Mouse (Mus musculus): ENCODE data around the gene Cdk5rap2. TPM values are rescaled to one million over a fixed set of nuclear protein-coding genes. Genes with fewer than 3 reads are reported as not detected.

Gene Cdk5rap2
- polyA plus RNA-seq, 1 experiment from 2014 or later, result 16.2 TPM

DNA sequence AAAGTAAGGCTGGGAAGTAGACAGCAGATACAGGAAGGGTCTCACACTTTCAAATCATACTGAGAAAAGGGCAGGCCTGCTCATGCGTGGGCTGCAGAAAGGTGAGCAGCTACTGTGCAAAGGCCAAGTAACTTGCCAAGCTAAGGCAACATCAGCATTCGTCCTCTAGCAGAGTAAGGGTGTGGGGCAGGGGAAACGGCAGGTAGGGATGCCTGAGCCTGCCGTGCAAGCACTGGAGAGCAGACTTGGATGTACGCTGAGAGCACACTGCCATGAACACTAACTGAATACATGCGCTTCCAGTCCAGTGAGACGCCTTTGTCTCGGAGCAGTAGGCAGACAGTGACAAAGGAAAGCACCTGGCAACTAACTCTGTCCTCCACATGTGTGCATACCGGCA lies 127.1 kb downstream of the Cdk5rap2 start:
- ATAC-seq (ENCODE audit: low read depth), result no peak
- Histone ChIP-seq H3K9ac (ENCODE audit: low read length) (no peak overlapping the region), H3K4me1 (replicated peaks; ENCODE audit: control insufficient read depth, insufficient read depth, low read length) (no peaks in the 10 kb centered on the region), H3K27ac (ENCODE audit: low read length) (no peak overlapping the region), H3K4me2 (ENCODE audit: low read depth, low read length) (no peak overlapping the region), H3K4me3 (ENCODE audit: low read length) (no peak overlapping the region), H3K36me3 (ENCODE audit: control insufficient read depth, insufficient read depth, low read length) (peaks cover 11% of the 10 kb centered on the region; the same call in 1 of the 2 replicates), H3K9me3 (ENCODE audit: control insufficient read depth, low read length) (no peaks in the 10 kb centered on the region), H3K27me3 (ENCODE audit: control insufficient read depth, insufficient read depth, low read depth, low read length) (no peaks in the 10 kb centered on the region)
- 89% methylated on average over 9 of the region's 9 CpGs for WGBS

DNA sequence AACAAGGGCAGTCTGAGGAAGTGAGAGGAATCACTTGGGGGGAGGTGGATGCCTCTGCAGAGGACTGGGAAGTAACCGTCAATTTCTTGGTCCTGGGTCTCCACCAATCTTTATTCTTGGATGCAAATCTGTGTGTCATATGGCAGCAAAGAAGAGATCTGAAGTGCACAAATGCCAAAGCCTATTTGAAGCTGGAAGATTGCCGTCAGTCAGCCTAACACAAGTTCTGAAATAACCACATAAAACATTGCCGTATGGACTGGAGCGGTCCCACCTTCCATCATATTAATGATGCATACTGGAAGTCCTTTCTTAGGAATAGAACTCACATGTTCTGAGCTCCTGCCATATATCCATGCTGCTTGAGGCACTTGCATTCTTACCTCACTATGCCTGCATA lies 131.4 kb downstream of the Cdk5rap2 start:
- Histone ChIP-seq H3K4me1 (replicated peaks; ENCODE audit: control insufficient read depth, insufficient read depth, low read length) (no peaks in the 10 kb centered on the region), H3K36me3 (ENCODE audit: control insufficient read depth, insufficient read depth, low read length) (peaks cover 8% of the 10 kb centered on the region; the same call in 1 of the 2 replicates)
- WGBS, result 92% methylated on average over 4 of the region's 4 CpGs

DNA sequence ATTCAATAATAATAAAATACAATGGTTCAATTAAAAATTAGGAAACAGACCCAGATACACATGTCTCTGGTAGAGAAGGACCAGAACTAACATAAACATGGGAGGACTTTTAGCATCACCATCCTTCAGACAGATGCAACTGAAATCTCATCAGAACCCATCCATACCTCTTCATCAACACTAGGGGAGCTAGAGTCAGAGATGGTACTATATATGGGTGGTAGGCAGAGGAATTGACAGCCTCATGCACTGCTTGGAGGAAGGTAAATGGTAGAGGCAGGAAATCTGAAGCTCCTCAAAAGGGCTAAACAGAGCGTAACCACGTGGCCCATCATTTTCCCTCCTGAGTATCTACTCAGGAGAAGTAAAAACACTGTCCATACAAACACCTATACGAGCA lies 132.2 kb downstream of the Cdk5rap2 start:
- no peak overlapping the region for H3K4me2 ChIP-seq (ENCODE audit: low read depth, low read length)
- 91% methylated on average over 3 of the region's 3 CpGs for WGBS
- H3K4me3 ChIP-seq (ENCODE audit: low read length), result no peak overlapping the region
- H3K36me3 ChIP-seq (ENCODE audit: control insufficient read depth, insufficient read depth, low read length), result 0 out of 2 replicates have a peak, but pooled peaks cover 7% of the 10 kb centered on the region
- ATAC-seq (ENCODE audit: low read depth), result no peak
- H3K4me1 ChIP-seq (replicated peaks; ENCODE audit: control insufficient read depth, insufficient read depth, low read length), result no peaks in the 10 kb centered on the region
- no peak overlapping the region for H3K27ac ChIP-seq (ENCODE audit: low read length)
- no peaks in the 10 kb centered on the region for H3K9me3 ChIP-seq (ENCODE audit: control insufficient read depth, low read length)
- H3K9ac ChIP-seq (ENCODE audit: low read length), result no peak overlapping the region
- H3K27me3 ChIP-seq (ENCODE audit: control insufficient read depth, insufficient read depth, low read depth, low read length), result no peaks in the 10 kb centered on the region

More for the DNA sequence above, 131.4 kb downstream of the Cdk5rap2 start:
- no peak for ATAC-seq (ENCODE audit: low read depth)
- no peak overlapping the region for H3K4me3 ChIP-seq (ENCODE audit: low read length)
- H3K9me3 ChIP-seq (ENCODE audit: control insufficient read depth, low read length), result no peaks in the 10 kb centered on the region
- H3K27me3 ChIP-seq (ENCODE audit: control insufficient read depth, insufficient read depth, low read depth, low read length), result no peaks in the 10 kb centered on the region
- no peak overlapping the region for H3K4me2 ChIP-seq (ENCODE audit: low read depth, low read length)
- no peak overlapping the region for H3K9ac ChIP-seq (ENCODE audit: low read length)
- no peak overlapping the region for H3K27ac ChIP-seq (ENCODE audit: low read length)

DNA sequence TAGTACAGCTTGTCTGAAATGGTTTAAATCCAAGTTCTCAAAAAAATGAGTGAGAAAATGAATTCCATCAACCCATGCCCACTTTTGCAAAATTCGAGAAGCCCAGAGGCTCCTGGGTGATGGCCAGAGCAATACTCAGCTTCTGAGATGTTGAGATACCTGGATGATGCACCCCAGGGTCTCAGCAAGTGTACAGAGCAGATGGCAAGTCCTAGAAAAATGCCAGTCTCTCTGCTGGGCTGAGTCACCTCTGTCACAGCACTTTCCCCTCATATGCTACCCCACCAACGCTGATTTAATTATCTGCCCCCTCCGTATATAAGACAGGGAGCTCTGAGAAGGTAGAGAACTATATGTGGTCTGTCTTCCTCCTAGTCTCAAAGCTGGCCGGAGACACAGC lies 137.3 kb downstream of the Cdk5rap2 start:
- H3K9ac ChIP-seq (ENCODE audit: low read length), result no peak overlapping the region
- H3K27me3 ChIP-seq (ENCODE audit: control insufficient read depth, insufficient read depth, low read depth, low read length), result no peaks in the 10 kb centered on the region
- no peaks in the 10 kb centered on the region for H3K9me3 ChIP-seq (ENCODE audit: control insufficient read depth, low read length)
- WGBS, result 88% methylated on average over 4 of the region's 4 CpGs
- H3K36me3 ChIP-seq (ENCODE audit: control insufficient read depth, insufficient read depth, low read length), result peaks cover 9% of the 10 kb centered on the region; the same call in 1 of the 2 replicates
- H3K4me2 ChIP-seq (ENCODE audit: low read depth, low read length), result no peak overlapping the region
- no peak overlapping the region for H3K4me3 ChIP-seq (ENCODE audit: low read length)
- H3K4me1 ChIP-seq (replicated peaks; ENCODE audit: control insufficient read depth, insufficient read depth, low read length), result no peaks in the 10 kb centered on the region
- no peak for ATAC-seq (ENCODE audit: low read depth)
- no peak overlapping the region for H3K27ac ChIP-seq (ENCODE audit: low read length)

DNA sequence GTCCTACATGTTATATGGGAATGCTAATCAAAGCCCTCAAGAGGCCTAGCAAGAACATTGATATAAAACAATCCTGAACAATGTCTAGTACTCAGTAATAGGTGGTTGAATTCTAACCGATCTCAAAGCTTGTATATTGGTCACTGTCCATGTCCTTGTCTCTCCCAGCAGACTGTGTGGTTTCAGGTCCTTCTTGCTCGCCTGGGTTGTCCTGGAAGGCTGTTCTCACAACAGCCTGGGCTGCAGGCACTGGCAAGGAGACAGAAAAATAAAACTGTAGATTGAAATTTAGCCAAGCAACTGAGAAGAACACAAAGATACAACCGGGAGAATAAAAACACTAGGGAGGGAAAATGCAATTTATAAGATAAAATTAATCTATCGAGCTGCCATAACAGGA lies 137.7 kb downstream of the Cdk5rap2 start:
- no peak for ATAC-seq (ENCODE audit: low read depth)
- no peaks in the 10 kb centered on the region for H3K9me3 ChIP-seq (ENCODE audit: control insufficient read depth, low read length)
- no peaks in the 10 kb centered on the region for H3K4me1 ChIP-seq (replicated peaks; ENCODE audit: control insufficient read depth, insufficient read depth, low read length)
- no peaks in the 10 kb centered on the region for H3K27me3 ChIP-seq (ENCODE audit: control insufficient read depth, insufficient read depth, low read depth, low read length)
- H3K4me2 ChIP-seq (ENCODE audit: low read depth, low read length), result no peak overlapping the region
- no peak overlapping the region for H3K9ac ChIP-seq (ENCODE audit: low read length)
- H3K36me3 ChIP-seq (ENCODE audit: control insufficient read depth, insufficient read depth, low read length), result peaks cover 9% of the 10 kb centered on the region; the same call in 1 of the 2 replicates
- no peak overlapping the region for H3K27ac ChIP-seq (ENCODE audit: low read length)
- WGBS, result 76% methylated on average over 4 of the region's 4 CpGs
- H3K4me3 ChIP-seq (ENCODE audit: low read length), result no peak overlapping the region

DNA sequence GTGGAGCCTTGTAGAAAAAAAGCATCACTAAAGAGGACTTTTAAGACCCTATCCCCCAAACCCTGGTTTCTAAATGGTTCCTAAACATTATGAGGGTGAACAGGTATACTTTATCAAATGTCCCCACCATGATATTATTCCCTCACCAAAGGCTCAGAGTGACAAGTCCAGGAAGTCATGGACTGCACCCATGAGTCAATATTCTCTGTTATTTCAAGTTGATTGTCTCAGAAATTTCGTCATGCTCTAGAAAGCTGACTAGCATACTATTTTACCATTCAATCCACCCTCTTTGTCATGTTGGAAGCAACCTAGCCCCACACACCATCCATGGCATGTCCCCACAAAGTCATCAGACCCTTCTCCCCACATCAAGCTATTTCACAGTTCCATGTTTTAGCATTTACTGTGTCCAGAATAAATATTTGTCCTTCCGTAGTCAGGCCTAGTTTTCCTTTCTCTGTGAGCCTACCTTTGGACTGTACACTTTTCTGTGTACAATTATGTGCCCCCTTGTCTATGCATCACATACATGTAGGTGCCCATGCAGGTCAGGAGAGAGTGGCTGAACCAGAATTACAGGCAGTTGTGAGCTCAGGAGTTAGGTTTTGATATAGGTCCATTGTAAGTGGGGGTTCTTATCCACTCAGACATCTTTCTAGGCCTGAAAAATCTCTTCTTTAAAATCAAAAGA lies 142.9 kb downstream of the Cdk5rap2 start:
- Histone ChIP-seq H3K9me3 (ENCODE audit: control insufficient read depth, low read length) (no peaks in the 10 kb centered on the region), H3K9ac (ENCODE audit: low read length) (no peak overlapping the region), H3K36me3 (ENCODE audit: control insufficient read depth, insufficient read depth, low read length) (peaks cover 11% of the 10 kb centered on the region; the same call in 1 of the 2 replicates), H3K27ac (ENCODE audit: low read length) (no peak overlapping the region), H3K4me1 (replicated peaks; ENCODE audit: control insufficient read depth, insufficient read depth, low read length) (no peaks in the 10 kb centered on the region), H3K4me3 (ENCODE audit: low read length) (no peak overlapping the region), H3K27me3 (ENCODE audit: control insufficient read depth, insufficient read depth, low read depth, low read length) (no peaks in the 10 kb centered on the region), H3K4me2 (ENCODE audit: low read depth, low read length) (no peak overlapping the region)
- ATAC-seq (ENCODE audit: low read depth), result no peak
- 73% methylated on average over 2 of the region's 2 CpGs for WGBS

DNA sequence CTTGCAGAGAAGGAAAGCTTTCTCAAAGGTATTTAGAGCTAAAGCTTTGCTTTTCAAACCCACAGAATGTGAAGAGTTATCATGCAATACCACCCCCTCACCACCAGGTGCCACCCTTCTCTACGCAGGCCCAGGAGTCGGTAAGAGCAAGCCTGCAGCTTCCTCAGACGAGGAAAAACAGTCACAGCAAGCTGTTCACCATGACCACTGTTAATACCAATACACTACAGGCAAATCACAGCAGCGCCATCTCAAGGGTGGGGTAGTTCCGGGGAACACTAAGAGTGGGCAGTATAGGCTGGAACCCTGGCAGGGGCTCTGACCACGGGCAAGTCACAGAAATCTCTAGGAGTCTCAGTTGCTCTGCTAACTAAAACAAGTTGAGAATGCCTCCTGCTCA lies 145.0 kb downstream of the Cdk5rap2 start:
- no peak for ATAC-seq (ENCODE audit: low read depth)
- WGBS, result 63% methylated on average over 6 of the region's 6 CpGs
- no peak overlapping the region for H3K4me2 ChIP-seq (ENCODE audit: low read depth, low read length)
- H3K4me1 ChIP-seq (replicated peaks; ENCODE audit: control insufficient read depth, insufficient read depth, low read length), result no peaks in the 10 kb centered on the region
- peaks cover 6% of the 10 kb centered on the region; the same call in 1 of the 2 replicates for H3K36me3 ChIP-seq (ENCODE audit: control insufficient read depth, insufficient read depth, low read length)
- H3K4me3 ChIP-seq (ENCODE audit: low read length), result no peak overlapping the region
- H3K9me3 ChIP-seq (ENCODE audit: control insufficient read depth, low read length), result no peaks in the 10 kb centered on the region
- no peak overlapping the region for H3K9ac ChIP-seq (ENCODE audit: low read length)
- no peaks in the 10 kb centered on the region for H3K27me3 ChIP-seq (ENCODE audit: control insufficient read depth, insufficient read depth, low read depth, low read length)
- no peak overlapping the region for H3K27ac ChIP-seq (ENCODE audit: low read length)

DNA sequence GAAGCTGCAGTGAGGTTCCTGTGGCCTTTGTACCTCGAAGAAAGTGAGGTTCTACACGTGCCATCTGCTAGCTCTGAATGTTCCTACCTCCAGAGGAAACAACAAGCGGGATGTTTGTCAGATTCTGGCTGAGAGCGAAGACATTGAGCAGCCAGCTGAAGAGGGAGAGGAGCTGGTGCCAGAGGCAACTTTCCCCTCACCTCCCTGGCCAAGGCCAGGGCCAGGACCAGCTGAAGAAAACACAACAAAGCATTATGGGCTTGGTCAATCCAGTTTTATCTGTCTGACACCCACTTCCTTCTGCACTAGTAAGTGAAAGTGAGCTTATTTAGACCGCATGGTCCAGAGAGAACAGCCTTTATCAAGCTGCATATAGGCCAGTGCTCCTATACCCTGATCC lies 147.4 kb downstream of the Cdk5rap2 start:
- no peaks in the 10 kb centered on the region for H3K4me1 ChIP-seq (replicated peaks; ENCODE audit: control insufficient read depth, insufficient read depth, low read length)
- no peak overlapping the region for H3K4me2 ChIP-seq (ENCODE audit: low read depth, low read length)
- no peaks in the 10 kb centered on the region for H3K27me3 ChIP-seq (ENCODE audit: control insufficient read depth, insufficient read depth, low read depth, low read length)
- ATAC-seq (ENCODE audit: low read depth), result no peak
- no peaks in the 10 kb centered on the region for H3K9me3 ChIP-seq (ENCODE audit: control insufficient read depth, low read length)
- WGBS, result 87% methylated on average over 5 of the region's 5 CpGs
- H3K36me3 ChIP-seq (ENCODE audit: control insufficient read depth, insufficient read depth, low read length), result peaks cover 4% of the 10 kb centered on the region; the same call in 1 of the 2 replicates
- no peak overlapping the region for H3K27ac ChIP-seq (ENCODE audit: low read length)
- no peak overlapping the region for H3K4me3 ChIP-seq (ENCODE audit: low read length)
- H3K9ac ChIP-seq (ENCODE audit: low read length), result no peak overlapping the region

DNA sequence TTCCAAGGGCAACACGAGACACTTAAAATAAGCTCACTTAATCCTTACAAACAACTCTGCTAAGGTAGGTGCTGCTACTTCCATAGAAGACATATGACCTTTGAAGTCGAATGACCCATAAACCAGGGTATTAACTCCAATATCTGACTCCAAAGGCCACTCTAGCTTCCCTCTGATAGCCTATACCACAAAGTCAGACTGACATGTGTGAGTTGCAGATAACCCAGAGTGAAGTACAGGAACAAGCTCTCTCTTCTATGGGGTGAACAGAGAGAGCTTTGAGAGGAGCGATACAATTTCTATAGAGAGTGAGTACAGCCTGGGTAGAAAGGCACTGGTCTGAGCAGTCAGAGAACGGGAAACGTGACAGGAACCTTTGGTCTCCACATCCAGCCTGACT lies 148.9 kb downstream of the Cdk5rap2 start:
- 82% methylated on average over 5 of the region's 5 CpGs for WGBS
- Histone ChIP-seq H3K9me3 (ENCODE audit: control insufficient read depth, low read length) (no peaks in the 10 kb centered on the region), H3K36me3 (ENCODE audit: control insufficient read depth, insufficient read depth, low read length) (peaks cover 8% of the 10 kb centered on the region; the same call in 1 of the 2 replicates), H3K4me3 (ENCODE audit: low read length) (no peak overlapping the region), H3K9ac (ENCODE audit: low read length) (no peak overlapping the region), H3K27ac (ENCODE audit: low read length) (no peak overlapping the region), H3K4me2 (ENCODE audit: low read depth, low read length) (no peak overlapping the region), H3K27me3 (ENCODE audit: control insufficient read depth, insufficient read depth, low read depth, low read length) (no peaks in the 10 kb centered on the region), H3K4me1 (replicated peaks; ENCODE audit: control insufficient read depth, insufficient read depth, low read length) (no peaks in the 10 kb centered on the region)
- ATAC-seq (ENCODE audit: low read depth), result no peak
